In genomic region chr7:24904936-24905335, GRCm38 (mm10) we compare ENCODE assay signal across 8 mouse cellular contexts. TPM values are rescaled to one million over a fixed set of nuclear protein-coding genes. Genes with fewer than 3 reads are reported as not detected.
DNase-seq lines count a peak whose midpoint lies in the region; ATAC-seq and TF ChIP-seq lines count a peak whose summit lies in the region.

No protein-coding gene starts in this region.

- TF ChIP-seq CTCF in thymus, adult 2 months (IDR thresholded peaks at IDR 0.05; ENCODE audit: borderline replicate concordance, control insufficient read depth, extremely low read depth, insufficient read depth, low read length, poor library complexity): 0 out of 2 replicates have a peak, but pooled peaks have one; percentile 21

- DNase-seq in gastrocnemius, postnatal 10 days: peak; percentile 48
- no peak for DNase-seq in gastrocnemius, postnatal 25 days
- DNase-seq in c-Kit-positive CD71-positive TER-119-positive erythroid progenitor cells, embryonic 14.5 days (ENCODE audit: low spot score): peak; percentile 80
- peak; percentile 75 for DNase-seq in neural tube, embryonic 11.5 days (ENCODE audit: low spot score)
- peak; percentile 59 for DNase-seq in thymus, adult 2 months

- H3K27ac ChIP-seq in forebrain, embryonic 12.5 days: no peak overlapping the region
- no peak overlapping the region for H3K27ac ChIP-seq in intestine, embryonic 16.5 days (ENCODE audit: low read length)
- H3K27ac ChIP-seq in liver, embryonic 15.5 days (replicated peaks): peak overlapping the region; percentile 93
- no peak overlapping the region for H3K27ac ChIP-seq in neural tube, embryonic 11.5 days (ENCODE audit: low read depth, low read length)
- H3K27ac ChIP-seq in thymus, adult 2 months (ENCODE audit: control insufficient read depth, insufficient read depth, low read length): peak overlapping the region; percentile 48

- no peaks in the 10 kb centered on the region for H3K9me3 ChIP-seq in forebrain, embryonic 12.5 days
- no peaks in the 10 kb centered on the region for H3K9me3 ChIP-seq in intestine, embryonic 16.5 days (ENCODE audit: control insufficient read depth, low read length)
- no peaks in the 10 kb centered on the region for H3K9me3 ChIP-seq in liver, embryonic 15.5 days (replicated peaks)
- H3K9me3 ChIP-seq in neural tube, embryonic 11.5 days (ENCODE audit: control insufficient read depth, low read length): no peaks in the 10 kb centered on the region

- TF ChIP-seq POLR2A in thymus, adult 2 months (IDR thresholded peaks at IDR 0.05; ENCODE audit: control insufficient read depth, extremely low read depth, insufficient read depth, low read length, poor library complexity): no peak

- H3K27me3 ChIP-seq in forebrain, embryonic 12.5 days: no peaks in the 10 kb centered on the region
- no peaks in the 10 kb centered on the region for H3K27me3 ChIP-seq in intestine, embryonic 16.5 days (replicated peaks; ENCODE audit: control insufficient read depth, insufficient read depth, low read length)
- no peaks in the 10 kb centered on the region for H3K27me3 ChIP-seq in liver, embryonic 15.5 days
- no peaks in the 10 kb centered on the region for H3K27me3 ChIP-seq in neural tube, embryonic 11.5 days (ENCODE audit: control insufficient read depth, insufficient read depth, low read length)
- H3K27me3 ChIP-seq in thymus, adult 2 months (ENCODE audit: control insufficient read depth, insufficient read depth, low read length): no peaks in the 10 kb centered on the region

- H3K4me3 ChIP-seq in forebrain, embryonic 12.5 days (replicated peaks): peak overlapping the region; percentile 66
- H3K4me3 ChIP-seq in intestine, embryonic 16.5 days (ENCODE audit: low read length): peak overlapping the region; percentile 76
- H3K4me3 ChIP-seq in liver, embryonic 15.5 days (replicated peaks): peak overlapping the region; percentile 72
- peak overlapping the region; percentile 63 for H3K4me3 ChIP-seq in neural tube, embryonic 11.5 days (ENCODE audit: low read depth, low read length)
- peak overlapping the region; percentile 10 for H3K4me3 ChIP-seq in thymus, adult 2 months (ENCODE audit: control insufficient read depth, insufficient read depth, low read length)

- WGBS in forebrain, embryonic 12.5 days: 14% methylated on average over 3 of the region's 3 CpGs
- 14% methylated on average over 3 of the region's 3 CpGs for WGBS in intestine, embryonic 16.5 days
- WGBS in liver, embryonic 15.5 days (ENCODE audit: insufficient replicate concordance): 11% methylated on average over 3 of the region's 3 CpGs
- 18% methylated on average over 3 of the region's 3 CpGs for WGBS in neural tube, embryonic 11.5 days
- 17% methylated on average over 3 of the region's 3 CpGs for WGBS in thymus, adult 2 months

- H3K9ac ChIP-seq in forebrain, embryonic 12.5 days: peak overlapping the region; percentile 77
- H3K9ac ChIP-seq in intestine, embryonic 16.5 days (ENCODE audit: low read depth, low read length): peak overlapping the region; percentile 90
- peak overlapping the region; percentile 74 for H3K9ac ChIP-seq in liver, embryonic 15.5 days
- peak overlapping the region; percentile 71; the same call in 1 of the 2 replicates for H3K9ac ChIP-seq in neural tube, embryonic 11.5 days (ENCODE audit: low read length)

- peaks cover 37% of the 10 kb centered on the region for H3K4me1 ChIP-seq in forebrain, embryonic 12.5 days
- H3K4me1 ChIP-seq in intestine, embryonic 16.5 days (ENCODE audit: control insufficient read depth, insufficient read depth, low read length): peaks cover 29% of the 10 kb centered on the region
- H3K4me1 ChIP-seq in liver, embryonic 15.5 days (replicated peaks): peaks cover 65% of the 10 kb centered on the region
- no peaks in the 10 kb centered on the region; the same call in 1 of the 2 replicates for H3K4me1 ChIP-seq in neural tube, embryonic 11.5 days (ENCODE audit: control insufficient read depth, insufficient read depth, low read length)
- peaks cover 39% of the 10 kb centered on the region for H3K4me1 ChIP-seq in thymus, adult 2 months (replicated peaks; ENCODE audit: control insufficient read depth, insufficient read depth, low read length)

- ATAC-seq in forebrain, embryonic 12.5 days (ENCODE audit: low FRiP score): peak; percentile 25; the same call in 1 of the 2 replicates
- ATAC-seq in intestine, embryonic 16.5 days: peak; percentile 10; the same call in 1 of the 2 replicates
- 0 out of 2 replicates have a peak, but pooled peaks have one; percentile 7 for ATAC-seq in liver, embryonic 15.5 days (ENCODE audit: insufficient read depth)
- ATAC-seq in neural tube, embryonic 11.5 days (ENCODE audit: insufficient read depth, low FRiP score, low TSS enrichment): peak; percentile 49; the same call in 1 of the 2 replicates

- H3K36me3 ChIP-seq in forebrain, embryonic 12.5 days (replicated peaks): peaks cover 20% of the 10 kb centered on the region
- H3K36me3 ChIP-seq in intestine, embryonic 16.5 days (ENCODE audit: control insufficient read depth, insufficient read depth, low read length): peaks cover 10% of the 10 kb centered on the region; the same call in 1 of the 2 replicates
- peaks cover 22% of the 10 kb centered on the region for H3K36me3 ChIP-seq in liver, embryonic 15.5 days (replicated peaks)
- H3K36me3 ChIP-seq in neural tube, embryonic 11.5 days (ENCODE audit: control insufficient read depth, insufficient read depth, low read length): no peaks in the 10 kb centered on the region
- H3K36me3 ChIP-seq in thymus, adult 2 months (ENCODE audit: control insufficient read depth, insufficient read depth, low read length): peaks cover 16% of the 10 kb centered on the region

- peak overlapping the region; percentile 86 for H3K4me2 ChIP-seq in forebrain, embryonic 12.5 days
- peak overlapping the region; percentile 83 for H3K4me2 ChIP-seq in intestine, embryonic 16.5 days (ENCODE audit: low read depth, low read length)
- H3K4me2 ChIP-seq in liver, embryonic 15.5 days: peak overlapping the region; percentile 93
- H3K4me2 ChIP-seq in neural tube, embryonic 11.5 days (ENCODE audit: low read depth): peak overlapping the region; percentile 76

RNA-seq across cellular contexts. Expression of gene Arhgef1, which starts 2.2 kb away (rescaled TPM):
- 10 to 100 TPM; 40.7 to 64.0 TPM for total RNA-seq in gastrocnemius, postnatal 10 days (2021)
- 10 to 100 TPM; 30.9 to 34.2 TPM for total RNA-seq in gastrocnemius, postnatal 25 days (2021)
- 68.3 and 73.5 TPM in 2 replicates for polyA plus RNA-seq in forebrain, embryonic 12.5 days (2016; fragmentation: Nextera tagmentation; extraction: Ambion mirVana)
- polyA plus RNA-seq in intestine, embryonic 16.5 days (2015; fragmentation: Nextera tagmentation; extraction: Ambion mirVana): 69.1 and 71.3 TPM in 2 replicates
- polyA plus RNA-seq in liver, embryonic 15.5 days (2015; fragmentation: Nextera tagmentation; extraction: Ambion mirVana): 41.7 and 46.4 TPM in 2 replicates
- 52.3 and 56.5 TPM in 2 replicates for polyA plus RNA-seq in neural tube, embryonic 11.5 days (2014; fragmentation: Nextera tagmentation; extraction: Ambion mirVana)
- polyA plus RNA-seq in thymus, adult 2 months (2012; rRNA removed): 1,726 and 1,877 TPM in 2 replicates

RNA-seq across cellular contexts. Expression of gene Cd79a, which starts 7.8 kb away (rescaled TPM):
- 1 to 10 TPM in 1 of 2 experiments, under 1 TPM in 1; 0.21 to 1.6 TPM for total RNA-seq in gastrocnemius, postnatal 10 days (2021)
- under 1 TPM in 1 of 2 experiments, not detected in 1; 0.24 TPM for total RNA-seq in gastrocnemius, postnatal 25 days (2021)
- polyA plus RNA-seq in forebrain, embryonic 12.5 days (2016; fragmentation: Nextera tagmentation; extraction: Ambion mirVana): 0.22 TPM in 1 of 2 replicates, not detected in the other
- polyA plus RNA-seq in intestine, embryonic 16.5 days (2015; fragmentation: Nextera tagmentation; extraction: Ambion mirVana): 0.39 and 0.46 TPM in 2 replicates
- polyA plus RNA-seq in liver, embryonic 15.5 days (2015; fragmentation: Nextera tagmentation; extraction: Ambion mirVana): 6.0 and 7.2 TPM in 2 replicates
- 0.27 TPM in 1 of 2 replicates, not detected in the other for polyA plus RNA-seq in neural tube, embryonic 11.5 days (2014; fragmentation: Nextera tagmentation; extraction: Ambion mirVana)
- 38.2 and 44.0 TPM in 2 replicates for polyA plus RNA-seq in thymus, adult 2 months (2012; rRNA removed)

RNA-seq across cellular contexts. Expression of gene Rps19, which starts 20.8 kb away (rescaled TPM):
- 100 to 1,000 TPM; 680 to 704 TPM for total RNA-seq in gastrocnemius, postnatal 10 days (2021)
- total RNA-seq in gastrocnemius, postnatal 25 days (2021): 100 to 1,000 TPM; 300 to 345 TPM
- 1,399 and 1,518 TPM in 2 replicates for polyA plus RNA-seq in forebrain, embryonic 12.5 days (2016; fragmentation: Nextera tagmentation; extraction: Ambion mirVana)
- 2,122 and 2,334 TPM in 2 replicates for polyA plus RNA-seq in intestine, embryonic 16.5 days (2015; fragmentation: Nextera tagmentation; extraction: Ambion mirVana)
- 1,016 and 1,167 TPM in 2 replicates for polyA plus RNA-seq in liver, embryonic 15.5 days (2015; fragmentation: Nextera tagmentation; extraction: Ambion mirVana)
- 1,782 and 1,828 TPM in 2 replicates for polyA plus RNA-seq in neural tube, embryonic 11.5 days (2014; fragmentation: Nextera tagmentation; extraction: Ambion mirVana)
- 543 and 698 TPM in 2 replicates for polyA plus RNA-seq in thymus, adult 2 months (2012; rRNA removed)

RNA-seq across cellular contexts. Expression of gene Dmrtc2, which starts 35.1 kb away (rescaled TPM):
- total RNA-seq in gastrocnemius, postnatal 10 days (2021): not detected
- total RNA-seq in gastrocnemius, postnatal 25 days (2021): not detected
- polyA plus RNA-seq in forebrain, embryonic 12.5 days (2016; fragmentation: Nextera tagmentation; extraction: Ambion mirVana): 0.24 TPM in 1 of 2 replicates, not detected in the other
- polyA plus RNA-seq in intestine, embryonic 16.5 days (2015; fragmentation: Nextera tagmentation; extraction: Ambion mirVana): not detected in 2 replicates
- not detected in 2 replicates for polyA plus RNA-seq in liver, embryonic 15.5 days (2015; fragmentation: Nextera tagmentation; extraction: Ambion mirVana)
- polyA plus RNA-seq in neural tube, embryonic 11.5 days (2014; fragmentation: Nextera tagmentation; extraction: Ambion mirVana): not detected in 2 replicates
- polyA plus RNA-seq in thymus, adult 2 months (2012; rRNA removed): not detected in 2 replicates

RNA-seq across cellular contexts. Expression of gene Lypd4, which starts 35.2 kb away (rescaled TPM):
- total RNA-seq in gastrocnemius, postnatal 10 days (2021): not detected
- total RNA-seq in gastrocnemius, postnatal 25 days (2021): not detected
- not detected in 2 replicates for polyA plus RNA-seq in forebrain, embryonic 12.5 days (2016; fragmentation: Nextera tagmentation; extraction: Ambion mirVana)
- polyA plus RNA-seq in intestine, embryonic 16.5 days (2015; fragmentation: Nextera tagmentation; extraction: Ambion mirVana): not detected in 2 replicates
- polyA plus RNA-seq in liver, embryonic 15.5 days (2015; fragmentation: Nextera tagmentation; extraction: Ambion mirVana): not detected in 2 replicates
- not detected in 2 replicates for polyA plus RNA-seq in neural tube, embryonic 11.5 days (2014; fragmentation: Nextera tagmentation; extraction: Ambion mirVana)
- polyA plus RNA-seq in thymus, adult 2 months (2012; rRNA removed): 0.15 TPM in 1 of 2 replicates, not detected in the other

Comparison
In these comparisons a context has a peak if more than half of its experiments do, and no peak if none do; other contexts are left out.
1. H3K27ac ChIP-seq: peak in liver, embryonic 15.5 days (single experiment) and thymus, adult 2 months (single experiment); none in forebrain, embryonic 12.5 days (single experiment), intestine, embryonic 16.5 days (single experiment) and neural tube, embryonic 11.5 days (single experiment).
2. H3K4me3 ChIP-seq: peak in every context shown above with its lines; median percentile 76 in intestine, embryonic 16.5 days; 72 in liver, embryonic 15.5 days; 66 in forebrain, embryonic 12.5 days; 63 in neural tube, embryonic 11.5 days; 10 in thymus, adult 2 months.
3. RNA of gene Arhgef1, which starts 2.2 kb away (polyA plus RNA-seq): 1,726 to 1,877 TPM in thymus, adult 2 months; 68.3 to 73.5 TPM in forebrain, embryonic 12.5 days, 69.1 to 71.3 TPM in intestine, embryonic 16.5 days, 52.3 to 56.5 TPM in neural tube, embryonic 11.5 days and 41.7 to 46.4 TPM in liver, embryonic 15.5 days; every median in the first group is over 10 times any median in the second.
4. Peak in every context shown above with its lines, with median percentiles within 50 percentile points of each other: ATAC-seq, H3K4me2 ChIP-seq and H3K9ac ChIP-seq.